Mouse (Mus musculus): ENCODE measurements around the gene Rbm43. TPM values are rescaled to one million over a fixed set of nuclear protein-coding genes. Genes with fewer than 3 reads are reported as not detected.
A peak's percentile ranks its signal among the peaks of the same experiment; 100 is the strongest.
"Not testable (repeated sequence)": the region's sequence is repeated elsewhere in the genome, so short reads cannot be mapped to it uniquely, and the experiment has no call there.

The Rbm43 gene
- polyA plus RNA-seq, 1 experiment from 2014 or later = 7.8 TPM

- no peaks in the 10 kb centered on the region for H3K9me3 ChIP-seq
- peak overlapping the region; percentile 40; the same call in 1 of the 2 replicates for H3K27ac ChIP-seq (replicated peaks)
- 58% methylated on average over 4 of the region's 4 CpGs for WGBS
These were observed 27.3 kb downstream of the Rbm43 start for GRCm38 (mm10) chr2:51907538-51908110.

DNA sequence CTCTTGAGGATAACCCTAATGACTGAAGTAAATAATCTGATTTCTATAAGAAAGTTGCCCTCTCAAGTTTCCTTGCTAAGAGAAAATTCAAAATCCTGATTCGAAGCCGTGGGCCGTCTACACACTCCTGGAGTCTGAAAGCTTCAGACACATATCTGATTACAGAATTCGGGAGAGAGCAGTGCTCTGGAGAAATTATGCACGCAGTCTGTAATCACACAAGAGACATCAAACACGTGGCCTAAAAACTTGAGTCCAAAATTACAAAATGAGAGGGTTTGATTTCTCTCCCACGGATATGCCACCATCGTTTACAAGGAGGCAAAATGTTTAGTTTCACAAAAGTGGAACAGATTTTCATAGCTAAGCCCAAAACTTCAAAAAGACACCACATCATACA lies 29.3 kb downstream of the Rbm43 start:
- Histone ChIP-seq H3K27ac (replicated peaks) (no peak overlapping the region; the same call in 1 of the 2 replicates), H3K4me1 (peaks cover 21% of the 10 kb centered on the region), H3K9me3 (no peaks in the 10 kb centered on the region), H3K27me3 (replicated peaks; ENCODE audit: low read depth, poor library complexity, severe bottlenecking) (no peaks in the 10 kb centered on the region; the same call in 1 of the 2 replicates), H3K36me3 (replicated peaks) (no peaks in the 10 kb centered on the region), H3K4me3 (no peak overlapping the region)
- DNase-seq (ENCODE audit: low spot score) = no peak
- 67% methylated on average over 8 of the region's 8 CpGs for WGBS

More at GRCm38 (mm10) chr2:51907538-51908110, 27.3 kb downstream of the Rbm43 start:
- DNase-seq (ENCODE audit: low spot score) = no peak
- peaks cover 31% of the 10 kb centered on the region for H3K4me1 ChIP-seq
- no peak overlapping the region for H3K4me3 ChIP-seq
- H3K36me3 ChIP-seq (replicated peaks) = no peaks in the 10 kb centered on the region
- no peaks in the 10 kb centered on the region for H3K27me3 ChIP-seq (replicated peaks; ENCODE audit: low read depth, poor library complexity, severe bottlenecking)

DNA sequence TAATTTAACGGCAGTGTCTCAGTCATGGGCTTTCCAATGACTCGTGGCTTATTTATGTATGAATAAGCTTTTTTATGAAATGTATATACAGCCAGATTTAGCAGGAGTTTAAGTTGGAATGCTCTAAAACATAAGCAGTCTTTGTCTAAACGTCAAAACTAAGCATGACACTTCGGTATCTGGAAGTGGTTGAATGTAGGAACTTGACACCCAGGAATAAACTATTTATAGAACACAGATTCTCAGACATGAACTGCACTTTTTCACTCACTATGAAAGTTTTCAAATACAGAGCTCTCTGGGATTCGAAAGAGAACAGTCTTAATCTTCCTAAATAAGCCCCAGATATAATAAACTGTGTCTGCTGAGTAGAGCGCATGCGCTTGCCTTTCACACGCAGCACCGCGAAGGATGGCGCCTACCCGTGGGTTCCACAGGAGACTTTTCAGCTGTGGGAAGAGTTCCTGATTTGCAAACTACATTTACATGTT lies 42.5 kb downstream of the Rbm43 start:
- no peak for DNase-seq (ENCODE audit: low spot score)
- Histone ChIP-seq H3K36me3 (replicated peaks) (no peaks in the 10 kb centered on the region), H3K4me1 (no peaks in the 10 kb centered on the region), H3K27ac (replicated peaks) (no peak overlapping the region), H3K4me3 (no peak overlapping the region), H3K9me3 (no peaks in the 10 kb centered on the region), H3K27me3 (replicated peaks; ENCODE audit: low read depth, poor library complexity, severe bottlenecking) (no peaks in the 10 kb centered on the region)
- 88% methylated on average over 12 of the region's 12 CpGs for WGBS

- H3K27me3 ChIP-seq (replicated peaks; ENCODE audit: low read depth, poor library complexity, severe bottlenecking) = no peaks in the 10 kb centered on the region
- H3K4me3 ChIP-seq = no peak overlapping the region
- H3K4me1 ChIP-seq = no peaks in the 10 kb centered on the region
- no peaks in the 10 kb centered on the region for H3K36me3 ChIP-seq (replicated peaks)
- DNase-seq (ENCODE audit: low spot score) = no peak
- H3K27ac ChIP-seq (replicated peaks) = no peak overlapping the region
- WGBS = 87% methylated on average over 4 of the region's 4 CpGs
- peaks cover 1% of the 10 kb centered on the region; the same call in 1 of the 2 replicates for H3K9me3 ChIP-seq
These were observed 44.0 kb downstream of the Rbm43 start for GRCm38 (mm10) chr2:51890961-51891360.

DNA sequence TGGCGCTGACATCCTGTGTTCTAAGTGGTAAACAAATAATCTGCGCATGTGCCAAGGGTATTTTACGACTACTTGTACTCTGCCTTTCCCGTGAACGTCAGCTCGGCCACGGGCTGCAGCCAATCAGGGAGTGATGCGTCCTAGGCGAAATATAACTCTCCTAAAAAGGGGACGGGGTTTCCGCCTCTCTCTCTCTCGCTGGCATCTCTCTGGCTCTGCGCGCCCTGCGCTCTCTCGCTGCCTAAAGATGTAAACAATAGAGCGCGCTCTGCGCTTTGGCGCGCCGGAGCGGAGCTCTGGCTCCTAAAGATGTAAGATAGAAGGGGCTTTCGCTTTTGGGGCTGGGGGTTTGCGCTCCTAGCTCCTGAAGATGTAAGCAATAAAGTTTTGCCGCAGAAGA lies 44.8 kb downstream of the Rbm43 start:
- H3K4me1 ChIP-seq; DNase-seq (ENCODE audit: low spot score); H3K27ac ChIP-seq (replicated peaks); H3K4me3 ChIP-seq; H3K36me3 ChIP-seq (replicated peaks); H3K9me3 ChIP-seq; H3K27me3 ChIP-seq (replicated peaks; ENCODE audit: low read depth, poor library complexity, severe bottlenecking): not testable (repeated sequence)
- 99% methylated on average over 20 of the region's 26 CpGs for WGBS

DNA sequence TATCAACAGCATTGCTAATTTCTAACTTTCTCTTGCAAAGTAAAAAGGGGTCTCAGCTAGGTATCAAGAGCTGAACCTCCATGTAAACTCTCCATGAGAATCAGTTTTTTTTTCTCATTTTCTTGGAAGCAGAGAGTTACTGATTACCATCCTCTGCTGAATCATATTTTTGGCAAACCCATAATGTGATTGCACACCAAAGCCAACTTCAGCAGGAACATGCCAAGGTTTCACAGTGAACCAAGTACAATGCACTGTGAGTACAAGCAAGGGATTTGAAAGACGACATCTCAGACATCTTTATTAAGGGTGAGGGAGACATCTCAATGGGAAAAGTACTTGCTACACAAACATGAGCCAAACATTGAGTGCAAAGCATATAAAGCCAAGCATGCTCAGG lies 54.8 kb downstream of the Rbm43 start:
- no peak overlapping the region for H3K27ac ChIP-seq (replicated peaks)
- no peaks in the 10 kb centered on the region for H3K36me3 ChIP-seq (replicated peaks)
- no peak for DNase-seq (ENCODE audit: low spot score)
- no peaks in the 10 kb centered on the region for H3K9me3 ChIP-seq
- no peaks in the 10 kb centered on the region for H3K27me3 ChIP-seq (replicated peaks; ENCODE audit: low read depth, poor library complexity, severe bottlenecking)
- no peak overlapping the region for H3K4me3 ChIP-seq
- 71% methylated on average over 1 of the region's 1 CpGs for WGBS
- no peaks in the 10 kb centered on the region for H3K4me1 ChIP-seq

Other genes with a start within 250 kb of the Rbm43 start
- 4.4 and 6.1 TPM in 2 replicates for gene Nmi, start 38.3 kb upstream of the Rbm43 start, polyA plus RNA-seq (2016; fragmentation: Nextera tagmentation; extraction: Ambion mirVana)
- 44.7 and 57.7 TPM in 2 replicates for gene Tnfaip6, start 102.8 kb upstream of the Rbm43 start, polyA plus RNA-seq (2016; fragmentation: Nextera tagmentation; extraction: Ambion mirVana)
- 41.0 and 43.4 TPM in 2 replicates for gene Rif1, start 137.7 kb upstream of the Rbm43 start, polyA plus RNA-seq (2016; fragmentation: Nextera tagmentation; extraction: Ambion mirVana)